Mouse (Mus musculus) forebrain, embryonic 16.5 days (tissue): ENCODE measurements around the gene Slc5a4b. TPM values are rescaled to one million over a fixed set of nuclear protein-coding genes. Genes with fewer than 3 reads are reported as not detected.

Source experiments
- ATAC-seq: fragments of 200-750 bp; cut with Nextera tagmentation; 2 replicates; pipeline ENCODE4 v1.8.0; 2017; ENCODE audit warnings: mild to moderate bottlenecking, moderate library complexity
- H3K27ac ChIP-seq: fragments of 300-500 bp; sonication (generic); 2 replicates; pipeline ENCODE4 v1.5.1; 2014; ENCODE audit warnings: low read length, control low read depth
- H3K27me3 ChIP-seq: fragments of 300-500 bp; sonication (generic); replicated peaks from 2 replicates; pipeline ENCODE4 v1.6.1; 2014; ENCODE audit warnings: low read length; ENCODE audit not compliant: control insufficient read depth, insufficient read depth
- H3K36me3 ChIP-seq: fragments of 300-500 bp; sonication (generic); 2 replicates; pipeline ENCODE4 v1.6.1; 2014; ENCODE audit not compliant: control insufficient read depth, insufficient read depth
- H3K4me1 ChIP-seq: fragments of 300-500 bp; sonication (generic); replicated peaks from 2 replicates; pipeline ENCODE4 v1.6.1; 2014; ENCODE audit warnings: low read length; ENCODE audit not compliant: control insufficient read depth, insufficient read depth
- H3K4me2 ChIP-seq: fragments of 300-500 bp; sonication (generic); 2 replicates; pipeline ENCODE4 v1.6.1; 2014; ENCODE audit warnings: mild to moderate bottlenecking, low read length, control low read depth
- H3K4me3 ChIP-seq: fragments of 300-500 bp; sonication (generic); replicated peaks from 2 replicates; pipeline ENCODE4 v1.5.1; 2014; ENCODE audit warnings: mild to moderate bottlenecking, low read length, control low read depth
- H3K9ac ChIP-seq: fragments of 300-500 bp; sonication (generic); replicated peaks from 2 replicates; pipeline ENCODE4 v1.6.1; 2014; ENCODE audit warnings: low read depth, low read length, control low read depth
- H3K9me3 ChIP-seq: fragments of 300-500 bp; sonication (generic); 2 replicates; pipeline ENCODE4 v1.6.1; 2016; ENCODE audit warnings: low read length; ENCODE audit not compliant: control insufficient read depth
- WGBS: fragments of 180-500 bp; shearing (Covaris S2); extraction: QIAGEN DNeasy Blood & Tissue Kit; methylation state at CpG from one replicate; pipeline ENCODE4 v1.1.7; 2014; 5-methylcytosine and 5-hydroxymethylcytosine counted together
- polyA plus RNA-seq: library from polyadenylated mRNA; unstranded; fragments of >200 nt; fragmentation: Nextera tagmentation; extraction: Ambion mirVana; gene quantifications from 2 replicates; pipeline ENCODE4 v1.2.1, GENCODE M21; 2015

Gene Slc5a4b
- not detected in 2 replicates for polyA plus RNA-seq

DNA sequence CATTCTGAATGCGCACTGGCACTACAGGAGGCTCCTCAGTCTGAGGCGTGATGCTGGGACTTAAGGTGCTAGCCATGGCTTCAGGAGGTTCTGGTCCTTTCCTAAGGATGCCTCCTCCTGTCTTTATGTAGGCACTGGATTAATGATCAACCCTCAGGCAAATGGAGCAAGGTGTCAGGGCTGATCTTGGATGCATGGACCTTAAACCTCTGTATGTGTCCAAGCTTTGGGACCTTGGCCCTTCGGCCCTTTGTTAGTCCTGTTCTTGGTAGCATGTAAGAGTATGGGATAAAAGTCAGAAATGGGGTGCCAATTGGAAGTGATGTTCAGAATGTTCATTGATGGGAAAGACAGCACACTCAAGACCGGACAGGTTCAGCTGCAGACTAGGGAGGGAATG lies at the start of gene Slc5a4b:
Gene Slc5a4b (minus strand): TSS at position 101 of the 400 bp plus-strand sequence.
- H3K9ac ChIP-seq, result no peak within 1 kb of the TSS
- H3K4me1 ChIP-seq, result no peaks in the 10 kb centered on the region
- ATAC-seq, result no peak
- H3K27ac ChIP-seq, result no peak within 1 kb of the TSS
- H3K36me3 ChIP-seq, result no peaks in the 10 kb centered on the region
- H3K9me3 ChIP-seq, result no peaks in the 10 kb centered on the region
- WGBS, result 90% methylated on average over 4 of the region's 4 CpGs
- no peak within 1 kb of the TSS for H3K4me2 ChIP-seq
- no peaks in the 10 kb centered on the region for H3K27me3 ChIP-seq
- no peak within 1 kb of the TSS for H3K4me3 ChIP-seq

DNA sequence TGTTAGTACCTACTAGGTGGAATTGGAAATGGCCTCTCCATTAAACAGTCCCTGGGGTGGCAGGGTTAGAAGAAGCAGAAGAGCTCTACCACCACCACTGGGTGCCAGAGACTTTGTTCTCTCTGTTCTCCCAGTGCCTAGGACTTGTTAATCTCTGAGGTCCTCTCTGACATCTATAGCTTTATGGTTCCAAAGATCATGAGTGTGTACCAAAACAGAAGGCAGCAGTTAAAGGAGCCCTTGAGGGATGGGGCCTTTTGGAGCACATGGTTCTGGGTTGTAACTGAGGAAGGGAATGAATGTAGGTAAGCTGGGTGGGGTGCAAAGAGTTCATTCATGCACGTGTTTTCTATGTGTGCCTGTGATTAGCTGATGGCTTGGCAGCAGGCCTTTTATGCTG lies 47.2 kb upstream of the Slc5a4b start:
- H3K4me1 ChIP-seq, result no peaks in the 10 kb centered on the region
- no peak for ATAC-seq
- no peaks in the 10 kb centered on the region for H3K9me3 ChIP-seq
- no peak overlapping the region for H3K4me3 ChIP-seq
- no peak overlapping the region for H3K27ac ChIP-seq
- 61% methylated on average over 1 of the region's 1 CpGs for WGBS
- H3K36me3 ChIP-seq, result no peaks in the 10 kb centered on the region
- H3K9ac ChIP-seq, result no peak overlapping the region
- H3K4me2 ChIP-seq, result no peak overlapping the region
- no peaks in the 10 kb centered on the region for H3K27me3 ChIP-seq

GRCm38 (mm10) chr10:76157528-76157927 lies 46.8 kb upstream of the Slc5a4b start:
- H3K9me3 ChIP-seq, result no peaks in the 10 kb centered on the region
- no peak overlapping the region for H3K9ac ChIP-seq
- no peak overlapping the region for H3K4me3 ChIP-seq
- no peak overlapping the region for H3K4me2 ChIP-seq
- WGBS, result 80% methylated on average over 5 of the region's 5 CpGs
- no peak overlapping the region for H3K27ac ChIP-seq
- no peaks in the 10 kb centered on the region for H3K27me3 ChIP-seq
- H3K36me3 ChIP-seq, result no peaks in the 10 kb centered on the region
- H3K4me1 ChIP-seq, result no peaks in the 10 kb centered on the region
- ATAC-seq, result no peak

- WGBS, result 81% methylated on average over 7 of the region's 7 CpGs
- Histone ChIP-seq H3K27me3 (no peaks in the 10 kb centered on the region), H3K36me3 (no peaks in the 10 kb centered on the region), H3K4me2 (no peak overlapping the region), H3K9me3 (no peaks in the 10 kb centered on the region), H3K4me1 (no peaks in the 10 kb centered on the region), H3K4me3 (no peak overlapping the region), H3K27ac (no peak overlapping the region), H3K9ac (no peak overlapping the region)
- ATAC-seq, result no peak
Observed at GRCm38 (mm10) chr10:76155911-76156310, 45.1 kb upstream of the Slc5a4b start.

DNA sequence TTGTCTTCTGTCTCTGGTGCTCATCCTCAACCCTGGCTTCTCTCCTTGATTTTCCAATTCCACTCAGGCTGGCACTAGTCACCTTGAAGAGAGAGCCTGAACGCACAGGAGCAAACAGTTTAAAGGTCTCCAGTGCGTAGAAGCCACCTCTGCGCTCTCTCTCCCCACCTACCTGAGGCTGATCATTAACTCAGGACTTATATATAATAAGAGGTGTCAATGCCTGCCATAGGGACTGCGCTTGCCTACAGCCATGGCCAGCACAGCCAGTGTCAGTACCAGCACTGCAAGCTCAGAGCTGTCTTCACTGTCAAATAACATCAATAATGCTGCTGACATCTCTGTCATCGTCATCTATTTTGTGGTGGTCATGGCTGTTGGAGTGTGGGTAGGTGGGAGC lies 36.5 kb upstream of the Slc5a4b start, which contains the start of gene Slc5a4a:
Gene Slc5a4a (plus strand): TSS at position 174 of the 400 bp plus-strand sequence.
- Histone ChIP-seq H3K27me3 (no peaks in the 10 kb centered on the region), H3K36me3 (no peaks in the 10 kb centered on the region), H3K4me1 (no peaks in the 10 kb centered on the region), H3K27ac (no peak within 1 kb of the TSS), H3K4me3 (no peak within 1 kb of the TSS), H3K4me2 (no peak within 1 kb of the TSS), H3K9ac (no peak within 1 kb of the TSS), H3K9me3 (no peaks in the 10 kb centered on the region)
- 95% methylated on average over 5 of the region's 5 CpGs for WGBS
- ATAC-seq, result no peak

DNA sequence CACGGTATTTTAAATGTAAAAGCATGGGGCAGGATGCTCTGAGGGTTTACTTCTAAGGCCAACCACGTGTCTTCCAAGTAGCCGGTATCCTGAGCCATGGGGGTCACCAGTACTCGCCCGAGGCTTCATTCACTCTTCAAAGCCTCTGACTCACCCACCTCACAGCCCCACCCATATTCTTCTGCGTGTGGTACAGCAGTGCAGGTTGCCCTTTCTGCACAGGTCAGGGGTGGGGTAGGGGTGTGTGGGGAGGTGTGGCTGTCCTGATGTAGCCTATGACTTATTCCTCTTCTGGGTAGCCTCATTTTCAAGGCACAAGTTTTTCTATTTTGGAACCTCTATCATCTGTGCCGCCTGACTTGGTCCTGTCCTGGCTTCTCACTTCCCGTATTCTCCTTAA lies 36.1 kb upstream of the Slc5a4b start:
- no peak overlapping the region for H3K4me2 ChIP-seq
- H3K4me1 ChIP-seq, result no peaks in the 10 kb centered on the region
- no peak for ATAC-seq
- no peaks in the 10 kb centered on the region for H3K9me3 ChIP-seq
- H3K27ac ChIP-seq, result no peak overlapping the region
- WGBS, result 73% methylated on average over 8 of the region's 8 CpGs
- no peaks in the 10 kb centered on the region for H3K27me3 ChIP-seq
- H3K36me3 ChIP-seq, result no peaks in the 10 kb centered on the region
- H3K9ac ChIP-seq, result no peak overlapping the region
- H3K4me3 ChIP-seq, result no peak overlapping the region

- WGBS, result 78% methylated on average over 2 of the region's 2 CpGs
Observed at GRCm38 (mm10) chr10:76136318-76136717, 25.6 kb upstream of the Slc5a4b start.

GRCm38 (mm10) chr10:76132506-76132905 lies 21.7 kb upstream of the Slc5a4b start:
- no peak overlapping the region for H3K4me3 ChIP-seq
- H3K4me1 ChIP-seq, result no peaks in the 10 kb centered on the region
- H3K9ac ChIP-seq, result no peak overlapping the region
- 69% methylated on average over 4 of the region's 4 CpGs for WGBS
- no peak for ATAC-seq
- H3K4me2 ChIP-seq, result no peak overlapping the region
- H3K27me3 ChIP-seq, result no peaks in the 10 kb centered on the region
- no peaks in the 10 kb centered on the region for H3K9me3 ChIP-seq
- no peak overlapping the region for H3K27ac ChIP-seq
- no peaks in the 10 kb centered on the region for H3K36me3 ChIP-seq

More at GRCm38 (mm10) chr10:76136318-76136717, 25.6 kb upstream of the Slc5a4b start:
- Histone ChIP-seq H3K36me3 (no peaks in the 10 kb centered on the region), H3K27me3 (no peaks in the 10 kb centered on the region), H3K4me2 (no peak overlapping the region), H3K9ac (no peak overlapping the region), H3K4me1 (no peaks in the 10 kb centered on the region), H3K9me3 (no peaks in the 10 kb centered on the region), H3K4me3 (no peak overlapping the region), H3K27ac (no peak overlapping the region)
- ATAC-seq, result no peak

GRCm38 (mm10) chr10:76121495-76121894 lies 10.7 kb upstream of the Slc5a4b start:
- no peaks in the 10 kb centered on the region for H3K27me3 ChIP-seq
- no peaks in the 10 kb centered on the region for H3K9me3 ChIP-seq
- no peaks in the 10 kb centered on the region for H3K36me3 ChIP-seq
- no peak for ATAC-seq
- H3K27ac ChIP-seq, result no peak overlapping the region
- 91% methylated on average over 5 of the region's 5 CpGs for WGBS
- H3K4me1 ChIP-seq, result 0 out of 2 replicates have a peak, but pooled peaks cover 3% of the 10 kb centered on the region
- no peak overlapping the region for H3K9ac ChIP-seq
- H3K4me2 ChIP-seq, result no peak overlapping the region
- no peak overlapping the region for H3K4me3 ChIP-seq

DNA sequence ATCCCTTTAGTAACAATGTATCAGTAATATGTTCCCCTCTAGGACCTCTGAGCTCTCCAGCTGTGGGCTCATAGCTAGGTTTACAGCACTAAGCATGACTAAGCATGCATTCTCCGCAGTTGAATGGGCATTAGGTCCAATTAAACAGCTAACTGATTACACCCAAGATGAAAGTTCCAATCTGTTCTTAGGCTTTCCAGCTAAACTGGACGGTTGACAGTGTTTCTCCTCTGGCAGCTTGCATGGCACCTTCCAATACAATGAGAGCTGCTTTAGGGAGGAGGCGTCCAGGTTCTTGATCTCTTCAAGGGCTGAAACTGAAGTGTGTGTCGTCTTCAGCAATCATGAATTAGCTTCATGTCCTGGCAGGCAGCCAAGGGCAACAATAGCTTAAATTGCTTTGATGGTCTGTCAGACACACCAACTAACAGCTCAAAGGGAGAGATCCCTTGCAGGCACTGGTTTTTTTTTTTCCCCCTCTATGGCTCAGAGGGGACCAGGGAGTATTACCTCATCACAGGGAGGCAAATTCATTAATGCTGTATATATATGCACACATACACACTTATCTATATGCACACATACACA lies 9.5 kb upstream of the Slc5a4b start:
- WGBS, result 12% methylated on average over 4 of the region's 4 CpGs

More for the DNA sequence above, 9.5 kb upstream of the Slc5a4b start:
- no peak for ATAC-seq
- Histone ChIP-seq H3K4me3 (no peak overlapping the region), H3K4me1 (0 out of 2 replicates have a peak, but pooled peaks cover 3% of the 10 kb centered on the region), H3K27me3 (no peaks in the 10 kb centered on the region), H3K9ac (no peak overlapping the region), H3K27ac (no peak overlapping the region), H3K9me3 (no peaks in the 10 kb centered on the region), H3K4me2 (no peak overlapping the region), H3K36me3 (no peaks in the 10 kb centered on the region)
